Mouse (Mus musculus) forebrain, embryonic 10.5 days (tissue): Measurements from ENCODE around the gene Ift74. TPM values are rescaled to one million over a fixed set of nuclear protein-coding genes. Genes with fewer than 3 reads are reported as not detected.
A peak's percentile ranks its signal among the peaks of the same experiment; 100 is the strongest.

Experiments
- DNase-seq: peaks from one replicate; pipeline ENCODE4 v3.0.0-alpha.2; 2017; ENCODE audit warnings: low spot score; ENCODE audit errors: extremely low spot score
- H3K27ac ChIP-seq: fragments of 300-500 bp; sonication (generic); 2 replicates; pipeline ENCODE4 v1.5.1; 2016; ENCODE audit warnings: mild to moderate bottlenecking
- H3K27me3 ChIP-seq: fragments of 300-500 bp; sonication (generic); 2 replicates; pipeline ENCODE4 v1.6.1; 2016; ENCODE audit warnings: mild to moderate bottlenecking; ENCODE audit not compliant: poor library complexity, severe bottlenecking
- H3K36me3 ChIP-seq: fragments of 300-500 bp; sonication (generic); replicated peaks from 2 replicates; pipeline ENCODE4 v1.6.1; 2016; ENCODE audit warnings: mild to moderate bottlenecking, moderate library complexity
- H3K4me1 ChIP-seq: fragments of 300-500 bp; sonication (generic); 2 replicates; pipeline ENCODE4 v1.6.1; 2016
- H3K4me3 ChIP-seq: fragments of 300-500 bp; sonication (generic); 2 replicates; pipeline ENCODE4 v1.5.1; 2016; ENCODE audit warnings: mild to moderate bottlenecking, moderate library complexity
- H3K9me3 ChIP-seq: fragments of 300-500 bp; sonication (generic); 2 replicates; pipeline ENCODE4 v1.6.1; 2016; ENCODE audit warnings: mild to moderate bottlenecking, moderate library complexity
- WGBS: fragments of 180-500 bp; shearing (Covaris S2); methylation state at CpG from one replicate; pipeline ENCODE4 v1.1.7; 2016; 5-methylcytosine and 5-hydroxymethylcytosine counted together
- polyA plus RNA-seq: library from polyadenylated mRNA; unstranded; fragments of >200 nt; fragmentation: Nextera tagmentation; extraction: Ambion mirVana; gene quantifications from 2 replicates; pipeline ENCODE4 v1.2.1, GENCODE M21; 2016

The Ift74 gene
- 60.1 and 70.1 TPM in 2 replicates for polyA plus RNA-seq

- no peaks in the 10 kb centered on the region for H3K9me3 ChIP-seq
- H3K27ac ChIP-seq: peak within 1 kb of the TSS; percentile 91
- peaks cover 20% of the 10 kb centered on the region for H3K4me1 ChIP-seq
- H3K36me3 ChIP-seq: peaks cover 3% of the 10 kb centered on the region
- 2% methylated on average over 29 of the region's 29 CpGs for WGBS
- H3K27me3 ChIP-seq: no peaks in the 10 kb centered on the region
- peak within 1 kb of the TSS; percentile 75 for H3K4me3 ChIP-seq
- DNase-seq: peak; percentile 96
Measured at GRCm38 (mm10) chr4:94613972-94614626, at the start of gene Ift74. Gene Ift74 (plus strand): TSS chr4:94614491.

GRCm38 (mm10) chr4:94572677-94573076 is 41.6 kb upstream of the Ift74 start:
- Histone ChIP-seq H3K9me3 (no peaks in the 10 kb centered on the region), H3K36me3 (peaks cover 89% of the 10 kb centered on the region), H3K27me3 (no peaks in the 10 kb centered on the region), H3K4me1 (no peaks in the 10 kb centered on the region), H3K27ac (no peak overlapping the region), H3K4me3 (no peak overlapping the region)
- WGBS: 94% methylated on average over 4 of the region's 4 CpGs
- no peak for DNase-seq

- DNase-seq: no peak
- Histone ChIP-seq H3K27me3 (no peaks in the 10 kb centered on the region), H3K27ac (no peak overlapping the region), H3K9me3 (no peaks in the 10 kb centered on the region), H3K4me1 (no peaks in the 10 kb centered on the region), H3K36me3 (peaks cover 5% of the 10 kb centered on the region; the same call in 1 of the 2 replicates), H3K4me3 (no peak overlapping the region)
- WGBS: 86% methylated on average over 4 of the region's 4 CpGs
Measured at GRCm38 (mm10) chr4:94591765-94592381, 22.4 kb upstream of the Ift74 start.

- H3K27me3 ChIP-seq: no peaks in the 10 kb centered on the region
- H3K9me3 ChIP-seq: no peaks in the 10 kb centered on the region
- H3K4me3 ChIP-seq: no peak overlapping the region
- no peak for DNase-seq
- no peak overlapping the region for H3K27ac ChIP-seq
- no peaks in the 10 kb centered on the region for H3K4me1 ChIP-seq
- H3K36me3 ChIP-seq: 0 out of 2 replicates have a peak, but pooled peaks cover 5% of the 10 kb centered on the region
Measured at GRCm38 (mm10) chr4:94592709-94593108, 21.6 kb upstream of the Ift74 start.

- Histone ChIP-seq H3K4me1 (peaks cover 19% of the 10 kb centered on the region), H3K27me3 (no peaks in the 10 kb centered on the region), H3K4me3 (peak overlapping the region; percentile 92), H3K27ac (no peak overlapping the region), H3K36me3 (peaks cover 3% of the 10 kb centered on the region), H3K9me3 (no peaks in the 10 kb centered on the region)
- 94% methylated on average over 4 of the region's 4 CpGs for WGBS
- DNase-seq: no peak
Measured at GRCm38 (mm10) chr4:94601395-94601794, 12.9 kb upstream of the Ift74 start.

GRCm38 (mm10) chr4:94602496-94603030 is 11.7 kb upstream of the Ift74 start:
- Histone ChIP-seq H3K27ac (peak overlapping the region; percentile 96), H3K4me1 (peaks cover 19% of the 10 kb centered on the region), H3K27me3 (no peaks in the 10 kb centered on the region), H3K36me3 (peaks cover 3% of the 10 kb centered on the region), H3K4me3 (peak overlapping the region; percentile 92), H3K9me3 (no peaks in the 10 kb centered on the region)
- WGBS: under 1% methylated on average over 33 of the region's 33 CpGs
- no peak for DNase-seq

- Histone ChIP-seq H3K27me3 (no peaks in the 10 kb centered on the region), H3K36me3 (peaks cover 3% of the 10 kb centered on the region), H3K27ac (peak within 1 kb of the TSS; percentile 96), H3K4me3 (peak within 1 kb of the TSS; percentile 92), H3K9me3 (no peaks in the 10 kb centered on the region), H3K4me1 (peaks cover 19% of the 10 kb centered on the region)
- peak; percentile 90 for DNase-seq
- WGBS: under 1% methylated on average over 61 of the region's 61 CpGs
Measured at GRCm38 (mm10) chr4:94603031-94603629, 11.2 kb upstream of the Ift74 start, which contains the start of gene Plaa. Gene Plaa (minus strand): TSS chr4:94603244.

GRCm38 (mm10) chr4:94604452-94605019 is 9.8 kb upstream of the Ift74 start:
- peaks cover 19% of the 10 kb centered on the region for H3K4me1 ChIP-seq
- H3K27ac ChIP-seq: no peak overlapping the region
- H3K9me3 ChIP-seq: no peaks in the 10 kb centered on the region
- no peak for DNase-seq
- 95% methylated on average over 2 of the region's 2 CpGs for WGBS
- no peaks in the 10 kb centered on the region for H3K36me3 ChIP-seq
- H3K4me3 ChIP-seq: peak overlapping the region; percentile 92
- H3K27me3 ChIP-seq: no peaks in the 10 kb centered on the region

- no peaks in the 10 kb centered on the region for H3K9me3 ChIP-seq
- H3K4me1 ChIP-seq: peaks cover 19% of the 10 kb centered on the region
- no peaks in the 10 kb centered on the region for H3K27me3 ChIP-seq
- no peak for DNase-seq
- no peaks in the 10 kb centered on the region for H3K36me3 ChIP-seq
- no peak overlapping the region for H3K4me3 ChIP-seq
- no peak overlapping the region for H3K27ac ChIP-seq
- WGBS: 96% methylated on average over 2 of the region's 2 CpGs
Measured at GRCm38 (mm10) chr4:94605591-94605990, 8.7 kb upstream of the Ift74 start.

GRCm38 (mm10) chr4:94610339-94610738 is 4.0 kb upstream of the Ift74 start:
- DNase-seq: no peak
- Histone ChIP-seq H3K27me3 (no peaks in the 10 kb centered on the region), H3K4me3 (no peak overlapping the region), H3K4me1 (peaks cover 10% of the 10 kb centered on the region), H3K27ac (no peak overlapping the region), H3K36me3 (no peaks in the 10 kb centered on the region), H3K9me3 (no peaks in the 10 kb centered on the region)
- WGBS: 86% methylated on average over 3 of the region's 3 CpGs

- Histone ChIP-seq H3K27ac (peak overlapping the region; percentile 91), H3K4me3 (peak overlapping the region; percentile 75), H3K9me3 (no peaks in the 10 kb centered on the region), H3K4me1 (peaks cover 20% of the 10 kb centered on the region), H3K27me3 (no peaks in the 10 kb centered on the region), H3K36me3 (peaks cover 3% of the 10 kb centered on the region)
- WGBS: 1% methylated on average over 18 of the region's 18 CpGs
- DNase-seq: no peak
Measured at GRCm38 (mm10) chr4:94614627-94615006, 326 bp downstream of the Ift74 start.

- peaks cover 31% of the 10 kb centered on the region for H3K36me3 ChIP-seq
- H3K27me3 ChIP-seq: no peaks in the 10 kb centered on the region
- no peak overlapping the region for H3K27ac ChIP-seq
- peaks cover 13% of the 10 kb centered on the region for H3K4me1 ChIP-seq
- no peaks in the 10 kb centered on the region for H3K9me3 ChIP-seq
- DNase-seq: no peak
- no peak overlapping the region for H3K4me3 ChIP-seq
- 92% methylated on average over 2 of the region's 2 CpGs for WGBS
Measured at GRCm38 (mm10) chr4:94620077-94620476, 5.8 kb downstream of the Ift74 start.
